Mouse (Mus musculus) CD4-positive, CD25-positive, alpha-beta regulatory T cell, adult 2 months (primary cell): ENCODE results near the gene Tmem219.

Source experiments
- DNase-seq: peaks from one replicate; pipeline ENCODE4 v3.0.0-alpha.2; 2012; ENCODE audit warnings: low read depth, low spot score

Tmem219 gene

GRCm38 (mm10) chr7:126862147-126862784 is 60.5 kb downstream of the Tmem219 start, which contains the start of gene Ino80e:
TSS of gene Ino80e (minus strand) at chr7:126862377.
- DNase-seq, result peak; percentile 95

- peak; percentile 94 for DNase-seq
Observed at GRCm38 (mm10) chr7:126861429-126862130, 61.1 kb downstream of the Tmem219 start, which contains the start of gene Hirip3. TSS of gene Hirip3 (plus strand) at chr7:126861972.

- DNase-seq, result no peak
Observed at GRCm38 (mm10) chr7:126860987-126861386, 61.7 kb downstream of the Tmem219 start.

- peak; percentile 36 for DNase-seq
Observed at GRCm38 (mm10) chr7:126856741-126857420, 65.8 kb downstream of the Tmem219 start.

GRCm38 (mm10) chr7:126855641-126856040 is 67.1 kb downstream of the Tmem219 start:
- DNase-seq, result no peak

GRCm38 (mm10) chr7:126853454-126853853 is 69.3 kb downstream of the Tmem219 start:
- no peak for DNase-seq

- DNase-seq, result no peak
Observed at GRCm38 (mm10) chr7:126851192-126851591, 71.5 kb downstream of the Tmem219 start.

GRCm38 (mm10) chr7:126850161-126850560 is 72.6 kb downstream of the Tmem219 start:
- no peak for DNase-seq

- DNase-seq, result no peak
Observed at GRCm38 (mm10) chr7:126848794-126849193, 73.9 kb downstream of the Tmem219 start.

- DNase-seq, result no peak
Observed at GRCm38 (mm10) chr7:126847421-126848398, 75.0 kb downstream of the Tmem219 start.

- DNase-seq, result no peak
Observed at GRCm38 (mm10) chr7:126847116-126847420, 75.6 kb downstream of the Tmem219 start, which contains the start of gene Doc2a. TSS of gene Doc2a (plus strand) at chr7:126847416.

- no peak for DNase-seq
Observed at GRCm38 (mm10) chr7:126845516-126845915, 77.2 kb downstream of the Tmem219 start.

GRCm38 (mm10) chr7:126843276-126843675 is 79.4 kb downstream of the Tmem219 start:
- DNase-seq, result no peak
